Mouse (Mus musculus) lung, adult 18-20 months (tissue): Measurements from ENCODE around the gene Pcdh15.

Experiments used
- DNase-seq, 2 experiments: peaks; one replicate each; pipeline ENCODE4 v3.0.0; 2022; ENCODE audit warnings: mixed read lengths in 2 of 2

Pcdh15 gene

GRCm38 (mm10) chr10:74339247-74340160 is 1240.4 kb downstream of the Pcdh15 start:
- DNase-seq, result no peak

- no peak for DNase-seq
These were observed 1260.4 kb downstream of the Pcdh15 start for GRCm38 (mm10) chr10:74359526-74359925.

- no peak for DNase-seq
These were observed 1279.6 kb downstream of the Pcdh15 start for GRCm38 (mm10) chr10:74378697-74379096.

- no peak for DNase-seq
These were observed 1280.4 kb downstream of the Pcdh15 start for GRCm38 (mm10) chr10:74379276-74380134.

GRCm38 (mm10) chr10:74387538-74388499 is 1288.7 kb downstream of the Pcdh15 start:
- DNase-seq, result no peak

GRCm38 (mm10) chr10:74403111-74403510 is 1304.0 kb downstream of the Pcdh15 start:
- DNase-seq, result no peak

GRCm38 (mm10) chr10:74414021-74414420 is 1314.9 kb downstream of the Pcdh15 start:
- DNase-seq, result no peak

- no peak for DNase-seq
These were observed 1315.8 kb downstream of the Pcdh15 start for GRCm38 (mm10) chr10:74414945-74415344.

GRCm38 (mm10) chr10:74415359-74415758 is 1316.2 kb downstream of the Pcdh15 start:
- no peak for DNase-seq

GRCm38 (mm10) chr10:74415949-74416348 is 1316.8 kb downstream of the Pcdh15 start:
- no peak for DNase-seq

- no peak for DNase-seq
These were observed 1350.9 kb downstream of the Pcdh15 start for GRCm38 (mm10) chr10:74450069-74450468.

- DNase-seq, result no peak
These were observed 1364.8 kb downstream of the Pcdh15 start for GRCm38 (mm10) chr10:74463972-74464371.

- DNase-seq, result no peak
These were observed 1381.6 kb downstream of the Pcdh15 start for GRCm38 (mm10) chr10:74480779-74481178.

GRCm38 (mm10) chr10:74512315-74512714 is 1413.2 kb downstream of the Pcdh15 start:
- DNase-seq, result no peak

GRCm38 (mm10) chr10:74513743-74514142 is 1414.6 kb downstream of the Pcdh15 start:
- DNase-seq, result no peak

- DNase-seq, result no peak
These were observed 1439.2 kb downstream of the Pcdh15 start for GRCm38 (mm10) chr10:74538371-74538770.

GRCm38 (mm10) chr10:74555326-74555725 is 1456.2 kb downstream of the Pcdh15 start:
- DNase-seq, result no peak

GRCm38 (mm10) chr10:74569603-74570002 is 1470.5 kb downstream of the Pcdh15 start:
- no peak for DNase-seq

- DNase-seq, result no peak
These were observed 1480.8 kb downstream of the Pcdh15 start for GRCm38 (mm10) chr10:74579924-74580323.

GRCm38 (mm10) chr10:74591799-74592198 is 1492.7 kb downstream of the Pcdh15 start:
- no peak for DNase-seq

- no peak for DNase-seq
These were observed 1508.5 kb downstream of the Pcdh15 start for GRCm38 (mm10) chr10:74607683-74608082.

- no peak for DNase-seq
These were observed 1522.7 kb downstream of the Pcdh15 start for GRCm38 (mm10) chr10:74621837-74622236.
